Mouse (Mus musculus) limb, embryonic 14.5 days (tissue): ENCODE measurements around the gene Cdh4. TPM values are rescaled to one million over a fixed set of nuclear protein-coding genes. Genes with fewer than 3 reads are reported as not detected.

Experiments
- ATAC-seq: fragments of 200-750 bp; cut with Nextera tagmentation; 2 replicates; pipeline ENCODE4 v1.8.0; 2017; ENCODE audit warnings: low read depth, moderate number of reproducible peaks, moderate TSS enrichment; ENCODE audit not compliant: low FRiP score
- DNase-seq: peaks from one replicate; pipeline ENCODE4 v3.0.0-alpha.2; 2015; ENCODE audit warnings: low spot score
- H3K27ac ChIP-seq: fragments of 300-500 bp; sonication (generic); replicated peaks from 2 replicates; pipeline ENCODE4 v1.5.1; 2014; ENCODE audit warnings: low read depth, mild to moderate bottlenecking, low read length, moderate library complexity, mixed read lengths
- H3K27me3 ChIP-seq: fragments of 300-500 bp; sonication (generic); 2 replicates; pipeline ENCODE4 v1.6.1; 2014; ENCODE audit warnings: low read length, mixed read lengths; ENCODE audit not compliant: control insufficient read depth, insufficient read depth
- H3K36me3 ChIP-seq: fragments of 300-500 bp; sonication (generic); 2 replicates; pipeline ENCODE4 v1.6.1; 2014; ENCODE audit warnings: mild to moderate bottlenecking, low read length, moderate library complexity, mixed read lengths; ENCODE audit not compliant: control insufficient read depth, insufficient read depth
- H3K4me1 ChIP-seq: fragments of 300-500 bp; sonication (generic); 2 replicates; pipeline ENCODE4 v1.6.1; 2014; ENCODE audit warnings: antibody characterized with exemption, low read length, mixed read lengths; ENCODE audit not compliant: control insufficient read depth, insufficient read depth
- H3K4me2 ChIP-seq: fragments of 300-500 bp; sonication (generic); replicated peaks from 2 replicates; pipeline ENCODE4 v1.6.1; 2014; ENCODE audit warnings: low read depth, mild to moderate bottlenecking, low read length, moderate library complexity; ENCODE audit not compliant: severe bottlenecking
- H3K4me3 ChIP-seq: fragments of 300-500 bp; sonication (generic); replicated peaks from 2 replicates; pipeline ENCODE4 v1.5.1; 2014; ENCODE audit warnings: low read length
- H3K9ac ChIP-seq: fragments of 300-500 bp; sonication (generic); 2 replicates; pipeline ENCODE4 v1.6.1; 2014; ENCODE audit warnings: mild to moderate bottlenecking, low read depth, low read length, moderate library complexity; ENCODE audit not compliant: severe bottlenecking
- H3K9me3 ChIP-seq: fragments of 300-500 bp; sonication (generic); 2 replicates; pipeline ENCODE4 v1.6.1; 2016; ENCODE audit warnings: low read length; ENCODE audit not compliant: control insufficient read depth
- POLR2A ChIP-seq: fragments of 200-500 bp; IDR thresholded peaks from 2 replicates; pipeline ENCODE4 v1.8.0; 2012; ENCODE audit warnings: inconsistent platforms, mild to moderate bottlenecking, moderate library complexity, borderline replicate concordance; ENCODE audit not compliant: insufficient read depth, insufficient read length; ENCODE audit errors: extremely low read depth
- WGBS: fragments of 180-500 bp; shearing (Covaris S2); extraction: QIAGEN DNeasy Blood & Tissue Kit; methylation state at CpG from one replicate; pipeline ENCODE4 v1.1.7; 2014; 5-methylcytosine and 5-hydroxymethylcytosine counted together
- polyA plus RNA-seq, 2 experiments: library from polyadenylated mRNA; depleted of rRNA in 1 of 2; stranded (reverse) in 1 of 2; unstranded in 1 of 2; fragments of >200 nt; fragmentation: Nextera tagmentation in 1 of 2; extraction: Ambion mirVana in 1 of 2; gene quantifications; 2 replicates each; pipeline versions ENCODE4 v1.2.1 to v1.2.3; 2012 to 2014

Gene Cdh4
- polyA plus RNA-seq, 2 experiments: 7.5 to 9.0 TPM

DNA sequence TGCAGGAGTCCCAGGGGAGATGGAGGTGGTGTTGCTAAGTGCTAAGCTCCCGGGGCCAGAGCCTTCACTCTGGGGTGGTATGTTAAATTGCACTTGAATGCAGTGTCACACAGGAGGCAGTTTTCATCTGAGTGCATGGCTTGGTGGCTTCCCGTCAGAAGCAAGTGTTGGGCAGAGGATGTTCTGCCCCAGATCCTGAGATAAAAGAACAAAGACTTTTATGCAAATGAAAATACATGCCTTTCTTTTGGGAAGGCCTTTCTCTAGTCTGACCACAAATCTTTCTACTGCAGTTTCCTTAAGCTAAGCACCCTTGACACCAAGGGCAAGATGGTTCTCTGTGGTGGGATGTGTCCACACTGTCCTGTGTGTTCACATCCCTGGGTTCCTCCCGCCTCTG, 136.1 kb downstream of the Cdh4 start:
- 78% methylated on average over 3 of the region's 3 CpGs for WGBS
- Histone ChIP-seq H3K9ac (no peak overlapping the region), H3K4me2 (no peak overlapping the region), H3K4me3 (no peak overlapping the region), H3K36me3 (no peaks in the 10 kb centered on the region), H3K27ac (no peak overlapping the region), H3K4me1 (peaks cover 4% of the 10 kb centered on the region), H3K27me3 (no peaks in the 10 kb centered on the region), H3K9me3 (no peaks in the 10 kb centered on the region)
- no peak for TF ChIP-seq POLR2A
- DNase-seq (no peak), ATAC-seq (no peak)

- DNase-seq: no peak
These were observed 136.6 kb downstream of the Cdh4 start for GRCm38 (mm10) chr2:179578842-179579241.

DNA sequence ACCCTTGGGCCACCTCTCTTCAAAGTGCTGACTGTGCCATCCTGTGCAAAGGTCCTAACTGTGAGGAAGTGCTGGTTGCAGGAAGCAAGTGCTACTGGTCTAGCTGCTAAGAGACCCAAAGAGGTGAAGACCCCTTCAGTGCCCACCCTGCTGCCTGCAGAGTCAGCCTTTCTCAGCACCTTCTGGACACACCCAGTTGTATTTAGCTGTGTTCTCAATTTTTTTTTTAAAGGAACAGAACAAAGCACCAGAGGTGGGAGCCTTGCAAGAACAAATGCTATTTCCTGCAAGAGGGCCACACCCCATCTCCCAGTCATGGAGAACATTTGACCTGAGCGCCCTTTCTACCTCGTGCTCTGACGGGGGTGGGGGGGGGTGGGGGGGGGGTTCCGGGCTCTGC, 138.2 kb downstream of the Cdh4 start:
- ATAC-seq: no peak
- no peak for TF ChIP-seq POLR2A
- Histone ChIP-seq H3K4me3 (no peak overlapping the region), H3K9ac (no peak overlapping the region), H3K27ac (no peak overlapping the region), H3K4me2 (no peak overlapping the region), H3K4me1 (no peaks in the 10 kb centered on the region), H3K27me3 (no peaks in the 10 kb centered on the region), H3K9me3 (no peaks in the 10 kb centered on the region), H3K36me3 (no peaks in the 10 kb centered on the region)
- 61% methylated on average over 4 of the region's 4 CpGs for WGBS
- no peak for DNase-seq

More at GRCm38 (mm10) chr2:179578842-179579241, 136.6 kb downstream of the Cdh4 start:
- 77% methylated on average over 11 of the region's 11 CpGs for WGBS
- no peaks in the 10 kb centered on the region for H3K27me3 ChIP-seq
- no peak overlapping the region for H3K27ac ChIP-seq
- H3K36me3 ChIP-seq: no peaks in the 10 kb centered on the region
- H3K4me2 ChIP-seq: no peak overlapping the region
- no peaks in the 10 kb centered on the region for H3K9me3 ChIP-seq
- no peak overlapping the region for H3K4me3 ChIP-seq
- no peak overlapping the region for H3K9ac ChIP-seq
- TF ChIP-seq POLR2A: no peak
- H3K4me1 ChIP-seq: peaks cover 1% of the 10 kb centered on the region
- ATAC-seq: no peak

- H3K4me1 ChIP-seq: no peaks in the 10 kb centered on the region
- H3K27me3 ChIP-seq: no peaks in the 10 kb centered on the region
- TF ChIP-seq POLR2A: no peak
- ATAC-seq: no peak
- H3K27ac ChIP-seq: no peak overlapping the region
- H3K9ac ChIP-seq: no peak overlapping the region
- 59% methylated on average over 5 of the region's 5 CpGs for WGBS
- H3K9me3 ChIP-seq: no peaks in the 10 kb centered on the region
- DNase-seq: no peak
- H3K4me3 ChIP-seq: no peak overlapping the region
- H3K4me2 ChIP-seq: no peak overlapping the region
- H3K36me3 ChIP-seq: no peaks in the 10 kb centered on the region
These were observed 138.8 kb downstream of the Cdh4 start for GRCm38 (mm10) chr2:179581058-179581457.

- Histone ChIP-seq H3K9me3 (no peaks in the 10 kb centered on the region), H3K27me3 (no peaks in the 10 kb centered on the region), H3K4me3 (no peak overlapping the region), H3K4me1 (no peaks in the 10 kb centered on the region), H3K36me3 (no peaks in the 10 kb centered on the region), H3K9ac (no peak overlapping the region), H3K4me2 (no peak overlapping the region), H3K27ac (no peak overlapping the region)
- 78% methylated on average over 16 of the region's 16 CpGs for WGBS
- DNase-seq: no peak
- TF ChIP-seq POLR2A: no peak
- ATAC-seq: no peak
These were observed 140.7 kb downstream of the Cdh4 start for GRCm38 (mm10) chr2:179582966-179583365.

DNA sequence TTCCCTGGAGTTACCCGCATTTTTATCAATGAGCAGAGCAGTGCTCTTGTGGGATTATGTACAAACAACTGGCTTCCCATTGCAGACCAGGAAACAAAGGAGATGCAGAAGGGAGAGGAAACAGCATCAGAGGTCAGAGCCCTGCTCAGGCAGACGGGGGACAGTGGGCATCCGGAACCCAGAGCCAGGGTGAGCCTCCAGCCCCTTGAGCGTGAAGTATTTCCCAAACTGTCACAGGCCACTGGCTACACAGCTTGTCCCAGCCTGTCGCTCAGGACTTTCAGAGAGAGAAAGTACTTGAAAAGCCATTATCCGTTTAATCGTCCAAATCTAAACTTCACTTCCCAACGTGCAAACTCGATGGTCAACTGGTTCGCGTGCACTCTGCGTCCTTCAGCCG, 142.4 kb downstream of the Cdh4 start:
- H3K4me2 ChIP-seq: no peak overlapping the region
- WGBS: 70% methylated on average over 13 of the region's 13 CpGs
- DNase-seq (no peak), ATAC-seq (no peak)
- no peaks in the 10 kb centered on the region for H3K9me3 ChIP-seq
- H3K27me3 ChIP-seq: no peaks in the 10 kb centered on the region
- no peak for TF ChIP-seq POLR2A
- no peaks in the 10 kb centered on the region for H3K36me3 ChIP-seq
- no peak overlapping the region for H3K9ac ChIP-seq
- no peak overlapping the region for H3K27ac ChIP-seq
- H3K4me3 ChIP-seq: no peak overlapping the region
- no peaks in the 10 kb centered on the region for H3K4me1 ChIP-seq
